Mouse (Mus musculus): ENCODE measurements at regions not wholly inside any gene's neighbourhood (a gene's known extent, or its start where the extent isn't known, plus 50 kb on each side); places are given as distances from the start of the nearest gene placed in this dataset.

GRCm38 (mm10) chr3:133776013-133776412, 231.1 kb upstream of the Tet2 start:
- TF ChIP-seq ZNF384 (IDR thresholded peaks at IDR 0.05; ENCODE audit: low read depth, low read length) (no peak), MAFK (IDR thresholded peaks at IDR 0.05; ENCODE audit: insufficient read depth, low read depth, low read length) (no peak), ZC3H11A (IDR thresholded peaks at IDR 0.05; ENCODE audit: borderline replicate concordance, low read depth, low read length) (no peak)

Data from ES-E14 (cell line).